Mouse (Mus musculus): ENCODE results near the gene Ces3a. TPM values are rescaled to one million over a fixed set of nuclear protein-coding genes. Genes with fewer than 3 reads are reported as not detected.
"Not testable (repeated sequence)": the region's sequence is repeated elsewhere in the genome, so short reads cannot be mapped to it uniquely, and the experiment has no call there.

The Ces3a gene
- polyA plus RNA-seq, 1 experiment from 2014 or later, result not detected

- TF ChIP-seq CTCF (IDR thresholded peaks at IDR 0.05; ENCODE audit: low read depth), result no peak
- no peak within 1 kb of the TSS for H3K27ac ChIP-seq (ENCODE audit: low read depth, low read length)
- no peaks in the 10 kb centered on the region for H3K4me1 ChIP-seq (replicated peaks; ENCODE audit: control insufficient read depth, insufficient read depth, low read length)
- no peak within 1 kb of the TSS for H3K4me3 ChIP-seq (ENCODE audit: low read depth, low read length)
- 0 out of 2 replicates have a peak, but pooled peaks have one; percentile 13 for ATAC-seq
- 37% methylated on average over 7 of the region's 7 CpGs for WGBS
- no peaks in the 10 kb centered on the region for H3K36me3 ChIP-seq (ENCODE audit: control insufficient read depth, insufficient read depth)
- no peaks in the 10 kb centered on the region for H3K9me3 ChIP-seq (ENCODE audit: control insufficient read depth)
- H3K9ac ChIP-seq (ENCODE audit: low read depth, low read length), result no peak within 1 kb of the TSS
- no peak within 1 kb of the TSS for H3K4me2 ChIP-seq (replicated peaks; ENCODE audit: low read depth)
- H3K27me3 ChIP-seq (replicated peaks; ENCODE audit: control insufficient read depth, insufficient read depth, low read length), result no peaks in the 10 kb centered on the region
Observed at GRCm38 (mm10) chr8:105083449-105084050, 35.1 kb downstream of the Ces3a start, which contains the start of gene Ces3b. TSS of gene Ces3b (plus strand) at chr8:105083753.

GRCm38 (mm10) chr8:105088166-105088565 is 39.8 kb downstream of the Ces3a start:
- not testable (repeated sequence) for H3K27ac ChIP-seq (ENCODE audit: low read depth, low read length); H3K36me3 ChIP-seq (ENCODE audit: control insufficient read depth, insufficient read depth); H3K4me2 ChIP-seq (replicated peaks; ENCODE audit: low read depth); H3K4me1 ChIP-seq (replicated peaks; ENCODE audit: control insufficient read depth, insufficient read depth, low read length); H3K4me3 ChIP-seq (ENCODE audit: low read depth, low read length); H3K9me3 ChIP-seq (ENCODE audit: control insufficient read depth); H3K27me3 ChIP-seq (replicated peaks; ENCODE audit: control insufficient read depth, insufficient read depth, low read length); H3K9ac ChIP-seq (ENCODE audit: low read depth, low read length); ATAC-seq
- 93% methylated on average over 5 of the region's 5 CpGs for WGBS

GRCm38 (mm10) chr8:105088581-105088980 is 40.2 kb downstream of the Ces3a start:
- Histone ChIP-seq H3K4me1 (replicated peaks; ENCODE audit: control insufficient read depth, insufficient read depth, low read length) (no peaks in the 10 kb centered on the region), H3K27ac (ENCODE audit: low read depth, low read length) (no peak overlapping the region), H3K27me3 (replicated peaks; ENCODE audit: control insufficient read depth, insufficient read depth, low read length) (no peaks in the 10 kb centered on the region), H3K9ac (ENCODE audit: low read depth, low read length) (no peak overlapping the region), H3K4me3 (ENCODE audit: low read depth, low read length) (no peak overlapping the region), H3K4me2 (replicated peaks; ENCODE audit: low read depth) (no peak overlapping the region), H3K9me3 (ENCODE audit: control insufficient read depth) (no peaks in the 10 kb centered on the region), H3K36me3 (ENCODE audit: control insufficient read depth, insufficient read depth) (no peaks in the 10 kb centered on the region)
- ATAC-seq, result no peak
- no peak for TF ChIP-seq CTCF (IDR thresholded peaks at IDR 0.05; ENCODE audit: low read depth)
- 74% methylated on average over 4 of the region's 4 CpGs for WGBS

DNA sequence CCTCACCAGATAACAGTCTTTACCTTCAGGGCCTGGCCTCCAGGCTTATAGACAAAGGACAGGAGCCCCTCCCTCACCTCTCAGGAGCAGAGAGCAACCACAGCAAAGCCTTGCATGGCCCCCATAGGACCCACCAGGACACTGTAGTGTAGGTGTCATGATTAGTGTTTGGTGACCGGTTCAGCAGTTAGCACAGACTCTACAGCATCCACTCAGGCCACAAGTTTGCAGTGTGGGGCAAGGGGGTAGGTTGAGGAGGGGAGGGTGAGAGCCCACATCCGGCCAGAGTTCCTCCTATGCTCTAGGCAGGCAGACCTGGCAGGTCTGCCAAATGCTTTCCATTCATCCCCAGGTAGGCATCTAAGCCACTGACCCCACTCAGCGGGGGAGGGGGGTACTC is 45.6 kb downstream of the Ces3a start:
- no peak for TF ChIP-seq CTCF (IDR thresholded peaks at IDR 0.05; ENCODE audit: low read depth)
- Histone ChIP-seq H3K27ac (ENCODE audit: low read depth, low read length) (no peak overlapping the region), H3K36me3 (ENCODE audit: control insufficient read depth, insufficient read depth) (no peaks in the 10 kb centered on the region), H3K4me3 (ENCODE audit: low read depth, low read length) (no peak overlapping the region), H3K4me1 (replicated peaks; ENCODE audit: control insufficient read depth, insufficient read depth, low read length) (no peaks in the 10 kb centered on the region), H3K9ac (ENCODE audit: low read depth, low read length) (no peak overlapping the region), H3K4me2 (replicated peaks; ENCODE audit: low read depth) (no peak overlapping the region), H3K9me3 (ENCODE audit: control insufficient read depth) (no peaks in the 10 kb centered on the region), H3K27me3 (replicated peaks; ENCODE audit: control insufficient read depth, insufficient read depth, low read length) (no peaks in the 10 kb centered on the region)
- 81% methylated on average over 3 of the region's 3 CpGs for WGBS
- no peak for ATAC-seq

- not testable (repeated sequence) for H3K4me1 ChIP-seq (replicated peaks; ENCODE audit: control insufficient read depth, insufficient read depth, low read length); H3K4me3 ChIP-seq (ENCODE audit: low read depth, low read length); H3K27ac ChIP-seq (ENCODE audit: low read depth, low read length); ATAC-seq; H3K9ac ChIP-seq (ENCODE audit: low read depth, low read length); H3K27me3 ChIP-seq (replicated peaks; ENCODE audit: control insufficient read depth, insufficient read depth, low read length); H3K4me2 ChIP-seq (replicated peaks; ENCODE audit: low read depth); H3K36me3 ChIP-seq (ENCODE audit: control insufficient read depth, insufficient read depth); H3K9me3 ChIP-seq (ENCODE audit: control insufficient read depth)
- WGBS, result 77% methylated on average over 4 of the region's 4 CpGs
Observed at GRCm38 (mm10) chr8:105102101-105102785, 53.8 kb downstream of the Ces3a start.

DNA sequence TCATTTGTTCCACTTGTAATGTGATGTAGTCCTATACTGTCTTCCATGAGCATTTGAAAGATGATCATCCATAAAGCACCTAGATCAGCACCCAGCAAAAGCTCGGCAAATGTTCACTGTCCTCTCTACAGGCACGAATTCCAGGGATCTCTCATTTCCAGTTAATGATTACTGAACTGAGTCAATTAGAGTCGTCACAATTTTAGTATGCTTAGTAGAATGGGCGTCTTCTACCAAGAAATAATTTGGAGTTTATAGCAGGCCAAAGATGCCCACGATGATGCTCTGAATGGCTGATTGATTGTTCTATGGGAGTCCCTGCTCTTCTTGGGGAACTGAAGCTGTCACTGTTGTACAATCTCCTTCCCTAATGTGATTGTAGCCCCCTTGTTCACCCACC is 55.3 kb downstream of the Ces3a start:
- WGBS, result 42% methylated on average over 5 of the region's 5 CpGs

More for the DNA sequence above, 55.3 kb downstream of the Ces3a start:
- ATAC-seq; H3K4me2 ChIP-seq (replicated peaks; ENCODE audit: low read depth); H3K4me1 ChIP-seq (replicated peaks; ENCODE audit: control insufficient read depth, insufficient read depth, low read length); H3K4me3 ChIP-seq (ENCODE audit: low read depth, low read length); H3K9ac ChIP-seq (ENCODE audit: low read depth, low read length); H3K36me3 ChIP-seq (ENCODE audit: control insufficient read depth, insufficient read depth); H3K27me3 ChIP-seq (replicated peaks; ENCODE audit: control insufficient read depth, insufficient read depth, low read length); H3K9me3 ChIP-seq (ENCODE audit: control insufficient read depth); H3K27ac ChIP-seq (ENCODE audit: low read depth, low read length): not testable (repeated sequence)

All from intestine, postnatal 0 days (tissue).